Mouse (Mus musculus) CD4-positive, CD25-positive, alpha-beta regulatory T cell, adult 4 months (primary cell): Measurements from ENCODE around the gene Fosl1. TPM values are rescaled to one million over a fixed set of nuclear protein-coding genes. Genes with fewer than 3 reads are reported as not detected.
A peak's percentile ranks its signal among the peaks of the same experiment; 100 is the strongest.
"Not testable (repeated sequence)": the region's sequence is repeated elsewhere in the genome, so short reads cannot be mapped to it uniquely, and the experiment has no call there.

Experiments
- ATAC-seq: one replicate; pipeline ENCODE4 v1.8.0; 2017
- polyA plus RNA-seq, 2 experiments: library from polyadenylated mRNA; unstranded; fragments of 100-300 nt; shearing (Covaris generic); gene quantifications; one replicate each; pipeline ENCODE4 v1.2.1; 2017

The Fosl1 gene
- polyA plus RNA-seq, 2 experiments from 2014 or later: not detected

DNA sequence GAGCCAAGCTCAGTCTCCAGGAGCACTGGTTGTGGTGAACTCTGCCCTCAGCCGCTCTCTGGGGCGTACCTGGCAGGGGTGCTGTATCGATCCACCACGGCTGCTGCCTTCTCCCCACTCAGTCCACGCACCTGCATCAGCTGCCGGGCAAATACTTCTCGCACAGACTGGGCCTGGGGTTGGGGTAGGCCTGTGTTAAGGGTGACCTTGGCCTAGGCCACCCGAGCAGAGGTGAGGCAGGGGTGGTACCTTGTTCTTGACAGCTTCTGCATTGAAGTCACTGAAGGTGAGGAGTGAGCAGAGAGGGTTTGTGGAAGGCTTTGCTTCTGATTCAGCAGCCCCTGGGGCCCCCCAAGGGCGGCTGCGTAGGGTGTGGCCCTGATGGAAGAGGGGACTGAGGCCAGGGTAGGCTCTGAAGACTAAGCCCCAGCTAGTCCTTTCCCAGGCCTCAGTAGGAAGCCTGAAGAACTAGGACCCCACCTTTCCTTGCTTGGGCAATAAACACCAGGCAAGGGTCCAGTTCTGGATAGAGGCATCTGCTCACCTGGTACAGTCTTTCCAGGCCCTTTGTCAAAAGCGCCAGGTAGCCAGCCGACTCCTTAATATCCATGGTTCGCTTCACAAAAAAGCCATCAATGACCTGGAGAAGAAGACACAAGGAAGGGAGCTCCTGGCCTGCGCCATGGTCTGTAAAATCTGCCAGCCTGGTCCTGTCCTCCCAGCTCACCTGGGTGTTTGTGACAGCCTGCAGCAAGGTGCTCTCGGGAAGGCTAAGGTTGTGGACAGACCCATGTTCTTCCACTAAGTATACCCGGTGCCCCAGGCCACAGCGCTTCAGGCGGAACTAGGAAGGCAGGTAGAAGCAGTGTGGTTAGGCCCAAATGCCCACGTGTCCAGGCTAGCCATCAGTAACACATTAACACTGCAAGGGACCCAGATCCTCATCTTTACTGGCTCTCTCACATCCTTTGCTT, 36.3 kb downstream of the Fosl1 start:
- no peak for ATAC-seq

DNA sequence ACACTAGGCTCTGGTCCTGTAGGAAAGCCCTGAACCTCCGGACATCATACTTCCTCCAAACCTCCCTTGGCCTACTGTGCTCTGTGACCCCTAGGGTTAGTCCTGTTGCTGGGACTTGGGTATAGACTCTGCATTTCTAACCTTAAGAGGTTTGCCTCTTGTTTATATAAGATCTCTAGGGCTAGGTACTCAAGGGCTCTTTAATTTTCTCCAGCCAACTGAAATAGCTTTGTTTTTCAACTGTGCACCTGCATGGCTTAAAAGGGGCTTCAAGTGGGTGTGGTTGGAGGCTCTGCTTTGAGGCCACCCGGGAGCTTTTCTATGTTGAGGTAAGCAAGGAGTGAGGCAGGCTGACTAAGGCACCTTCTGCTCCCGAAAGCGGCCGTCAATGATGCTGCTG, 37.1 kb downstream of the Fosl1 start:
- ATAC-seq: no peak

DNA sequence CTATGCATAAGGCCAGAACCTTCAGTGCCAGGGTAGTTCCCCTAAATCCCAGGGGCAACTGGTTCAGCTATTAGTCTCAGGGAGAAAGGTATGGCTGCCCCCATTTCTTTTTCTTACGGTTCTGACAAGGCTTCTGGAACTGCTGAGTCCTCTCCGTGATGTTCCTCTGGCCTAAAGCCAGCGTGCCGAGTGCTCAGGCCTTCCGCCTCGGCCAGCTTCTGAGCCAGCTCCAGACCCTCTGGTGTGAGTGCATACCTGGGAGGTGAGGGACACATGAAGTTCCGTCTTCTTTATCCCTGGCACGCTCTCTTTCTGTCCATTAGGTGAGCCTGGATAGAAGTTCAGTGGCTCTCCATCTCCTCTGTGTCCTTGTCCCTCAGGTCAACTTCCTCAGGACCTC, 38.0 kb downstream of the Fosl1 start:
- ATAC-seq: no peak

DNA sequence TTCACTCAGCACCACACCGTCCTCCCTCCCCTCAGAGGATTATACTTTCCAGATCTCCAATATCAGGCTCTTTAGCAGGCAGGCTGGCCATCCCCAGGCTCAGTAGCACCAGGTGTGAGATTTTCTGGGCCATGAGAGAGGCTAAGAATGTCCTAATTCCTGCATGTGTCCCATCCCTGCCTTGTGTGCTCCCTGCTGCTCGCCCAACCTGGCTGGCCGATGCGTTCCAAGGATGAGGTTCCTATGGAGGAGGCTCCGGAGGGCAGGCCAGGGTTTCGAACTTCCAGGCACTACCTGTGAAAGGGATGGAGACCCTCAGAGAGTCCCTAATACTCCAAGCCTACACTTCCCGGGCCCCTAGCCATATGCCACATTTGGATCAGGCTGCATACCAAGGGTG, 38.5 kb downstream of the Fosl1 start:
- no peak for ATAC-seq

DNA sequence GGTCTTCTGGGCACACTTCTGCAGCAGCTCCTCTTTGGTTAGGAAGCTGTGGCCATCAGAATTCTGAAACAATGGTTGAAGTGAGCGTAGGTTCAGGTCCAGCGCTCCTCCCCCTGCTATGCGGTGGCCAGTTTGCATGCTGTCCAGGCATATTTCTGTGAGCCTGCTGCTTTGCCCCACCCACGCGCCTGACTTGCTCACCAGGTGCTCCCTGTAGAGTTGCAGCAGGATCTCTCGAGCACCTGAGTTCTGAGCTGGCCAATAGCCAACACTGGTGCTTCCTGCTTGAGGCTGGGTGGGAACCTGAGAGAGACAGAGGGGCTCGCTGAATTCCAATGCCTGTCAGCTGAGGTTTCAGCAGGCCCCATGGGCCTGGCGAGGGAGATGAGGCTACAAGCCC, 38.9 kb downstream of the Fosl1 start:
- ATAC-seq: no peak

DNA sequence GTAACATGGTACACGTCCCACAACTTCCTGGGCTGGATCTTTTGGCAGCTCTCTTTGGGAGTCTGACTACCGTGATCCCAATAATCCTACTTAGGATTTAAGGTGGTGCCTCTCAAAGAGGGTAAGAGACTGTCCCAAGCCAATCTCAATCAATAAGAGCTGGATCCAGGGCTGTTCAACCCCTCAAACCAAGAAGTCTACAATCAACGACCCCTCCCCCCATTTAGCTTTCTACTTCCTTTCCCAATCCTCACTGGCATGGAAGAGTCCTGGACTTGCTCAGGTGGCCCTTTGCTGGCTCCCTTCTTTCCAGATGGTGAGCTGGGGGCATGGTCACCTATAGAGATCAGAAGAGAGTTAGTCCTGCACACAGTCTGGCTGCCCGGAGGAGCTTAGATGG, 39.4 kb downstream of the Fosl1 start:
- no peak for ATAC-seq

DNA sequence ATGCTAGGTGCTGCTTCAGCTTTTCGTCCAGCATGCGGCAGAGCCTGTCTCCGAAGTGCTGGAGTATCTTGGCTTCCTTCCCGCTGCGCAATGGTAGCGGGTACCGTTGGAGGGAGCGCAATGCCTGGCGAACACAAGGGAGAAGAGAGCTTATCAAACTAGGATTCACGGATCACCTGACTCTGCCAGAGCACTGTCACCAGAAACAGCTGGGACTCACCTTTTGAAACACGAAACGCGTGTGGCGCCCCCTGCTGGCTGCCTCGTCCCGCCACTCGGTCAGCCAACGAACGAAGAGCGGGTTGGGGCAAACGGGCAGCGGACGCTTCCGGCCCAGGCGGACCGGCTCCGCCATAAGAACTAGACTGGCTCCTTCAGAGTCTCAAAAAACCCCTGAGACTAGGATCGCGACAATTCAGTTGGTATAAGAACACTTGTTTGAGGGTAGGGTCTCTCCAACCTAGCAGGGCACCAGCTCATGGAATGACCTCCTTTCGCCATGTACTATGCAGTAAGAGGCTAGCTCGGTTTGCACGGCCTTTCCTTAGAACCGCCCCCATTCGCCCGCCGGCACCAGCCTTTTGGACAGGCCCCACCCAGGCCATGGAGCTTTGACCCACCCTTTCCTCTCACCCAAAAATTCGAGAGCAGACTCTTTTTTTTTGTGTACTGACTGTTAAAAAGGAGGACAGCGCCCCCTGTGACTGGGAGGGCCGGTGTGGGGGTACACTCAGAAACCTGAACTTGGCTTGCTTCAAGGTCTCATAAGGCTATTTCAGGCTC, 40.6 kb downstream of the Fosl1 start, which contains the start of gene Mus81:
Gene Mus81, minus strand, starts transcription at position 635 of the 783 bp plus-strand sequence.
- ATAC-seq: peak; percentile 37

DNA sequence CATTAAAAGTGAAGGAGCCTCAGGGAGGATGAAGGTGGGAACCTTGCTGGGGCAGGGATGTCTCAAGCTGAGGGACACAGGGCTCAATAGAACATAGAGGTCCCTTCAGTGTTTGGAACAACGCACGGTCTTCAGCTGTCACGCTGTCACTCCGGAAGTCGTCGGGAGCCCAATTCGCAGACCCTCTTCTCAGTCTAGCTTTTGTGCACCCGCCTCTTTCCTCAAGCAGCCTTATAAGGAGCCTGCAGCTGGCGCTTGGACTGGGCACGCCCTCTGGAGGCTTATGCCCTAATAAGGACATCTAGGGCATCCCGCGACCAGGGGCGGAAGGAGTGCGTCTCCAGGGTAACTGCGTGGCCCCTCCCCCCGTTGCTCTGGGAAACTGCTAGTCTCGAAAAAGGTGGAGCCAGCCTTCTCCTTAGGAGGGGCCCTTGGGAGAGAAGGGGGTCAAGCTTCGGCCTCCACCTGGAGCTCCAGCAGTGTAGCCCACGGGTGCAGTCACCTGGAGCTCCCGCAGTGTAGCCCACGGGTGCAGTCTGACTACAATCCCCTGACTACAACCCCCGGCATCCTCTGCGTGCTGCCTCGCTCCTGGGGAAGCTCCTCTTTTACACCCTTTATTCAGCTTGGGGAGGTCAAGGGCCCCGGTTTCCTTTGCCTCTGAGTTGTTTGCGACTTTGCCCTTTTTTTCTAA, 41.7 kb downstream of the Fosl1 start:
- ATAC-seq: peak; percentile 71

DNA sequence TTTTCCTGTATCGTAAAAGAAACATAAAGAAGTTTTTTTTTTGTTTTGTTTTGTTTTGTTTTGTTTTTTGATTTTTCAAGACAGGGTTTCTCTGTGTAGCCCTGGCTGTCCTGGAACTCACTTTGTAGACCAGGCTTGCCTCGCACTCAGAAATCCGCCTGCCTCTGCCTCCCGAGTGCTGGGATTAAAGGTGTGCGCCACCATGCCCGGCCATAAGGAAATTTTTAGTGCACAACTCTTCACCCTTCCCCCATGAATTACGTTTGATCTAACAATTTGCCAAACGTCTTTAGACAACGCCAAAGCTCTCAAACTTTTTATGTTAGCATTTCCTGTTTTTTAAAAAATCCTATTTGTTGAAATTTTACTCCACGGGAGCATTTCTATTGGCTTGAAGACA, 42.4 kb downstream of the Fosl1 start:
- not testable (repeated sequence) for ATAC-seq

DNA sequence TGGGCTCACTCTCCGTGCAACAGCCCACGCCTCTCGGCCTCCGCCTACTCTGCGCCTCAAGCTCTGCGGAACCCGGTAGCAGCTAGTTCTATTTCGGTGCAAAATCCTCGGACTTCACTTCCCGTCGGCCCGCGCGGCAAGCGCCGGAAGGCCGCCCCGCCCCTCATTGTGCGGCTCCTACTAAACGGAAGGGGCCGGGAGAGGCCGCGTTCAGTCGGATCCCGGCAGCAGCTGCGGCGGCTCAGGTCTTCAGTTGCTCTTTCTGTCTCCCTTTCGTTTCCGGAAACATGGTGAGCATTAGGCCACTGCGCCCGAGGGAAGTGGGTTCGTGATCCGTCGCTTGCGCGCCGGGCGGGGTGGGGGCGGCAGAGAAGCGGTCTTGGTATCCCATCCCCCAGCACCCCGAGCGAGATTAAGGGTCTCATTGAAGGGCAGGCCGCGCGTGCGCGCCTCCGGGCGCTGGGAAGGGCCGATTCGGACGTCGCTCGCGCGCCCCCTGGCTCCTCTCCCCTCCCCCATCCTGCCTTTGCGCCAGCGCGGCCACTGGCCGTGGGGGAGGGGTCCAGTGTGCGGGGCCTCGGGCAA, 43.1 kb downstream of the Fosl1 start, which contains the start of gene Cfl1:
Gene Cfl1, plus strand, starts transcription at position 143 of the 585 bp plus-strand sequence.
- ATAC-seq: peak; percentile 54

DNA sequence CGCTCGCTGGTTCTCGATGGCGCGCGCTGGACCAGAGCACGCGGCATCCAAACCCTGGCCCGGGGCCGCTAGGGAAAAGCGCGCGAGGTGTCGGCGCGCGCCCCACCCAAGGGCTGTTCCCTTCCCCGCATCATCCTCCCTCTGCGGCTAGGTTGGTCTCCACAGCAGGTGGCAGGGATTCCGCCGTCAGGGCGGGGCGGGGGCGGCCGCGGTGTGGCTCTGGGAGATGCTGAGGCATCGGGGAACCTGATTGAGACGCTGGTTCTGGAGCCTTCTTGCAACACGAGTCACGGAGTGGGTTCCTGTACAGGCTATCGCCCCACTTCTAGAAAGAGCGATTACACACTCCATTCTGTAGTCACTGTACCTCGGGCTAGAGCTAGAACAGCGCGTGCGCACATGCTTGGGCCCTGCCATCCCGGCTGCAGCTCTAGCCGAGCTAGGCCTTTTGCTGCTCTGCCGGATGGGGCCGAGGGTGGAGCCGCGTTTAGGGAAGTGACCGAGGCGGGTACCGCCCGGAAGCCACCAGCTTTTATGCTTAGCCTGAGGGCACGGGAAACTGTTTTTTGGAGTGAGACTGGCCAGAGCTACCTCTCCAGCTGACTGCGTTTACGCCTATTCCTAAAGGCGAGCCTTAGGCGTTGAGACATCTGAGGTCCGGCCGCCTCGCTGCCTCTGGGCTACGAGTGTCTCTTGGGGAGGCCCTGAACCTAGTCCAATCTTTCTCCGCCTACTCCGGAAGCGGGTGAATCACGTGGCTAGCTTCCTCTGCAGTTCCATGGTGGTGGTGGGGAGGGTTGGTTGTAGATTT, 43.8 kb downstream of the Fosl1 start:
- ATAC-seq: peak; percentile 40

DNA sequence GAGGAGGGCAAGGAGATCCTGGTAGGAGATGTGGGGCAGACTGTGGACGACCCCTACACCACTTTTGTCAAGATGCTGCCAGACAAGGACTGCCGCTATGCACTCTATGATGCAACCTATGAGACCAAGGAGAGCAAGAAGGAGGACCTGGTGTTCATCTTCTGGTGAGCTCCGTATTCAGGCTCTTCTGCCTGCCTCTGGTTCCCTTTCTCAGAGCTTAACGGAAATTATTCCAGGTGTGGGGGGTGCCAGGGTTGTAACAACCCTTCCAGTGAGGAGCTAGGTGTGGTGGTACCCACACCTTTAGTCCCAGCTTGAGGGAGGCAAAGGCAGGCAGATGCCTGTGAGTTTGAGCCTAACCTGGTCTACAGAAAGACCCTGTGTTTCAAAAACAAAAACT, 45.3 kb downstream of the Fosl1 start:
- no peak for ATAC-seq

DNA sequence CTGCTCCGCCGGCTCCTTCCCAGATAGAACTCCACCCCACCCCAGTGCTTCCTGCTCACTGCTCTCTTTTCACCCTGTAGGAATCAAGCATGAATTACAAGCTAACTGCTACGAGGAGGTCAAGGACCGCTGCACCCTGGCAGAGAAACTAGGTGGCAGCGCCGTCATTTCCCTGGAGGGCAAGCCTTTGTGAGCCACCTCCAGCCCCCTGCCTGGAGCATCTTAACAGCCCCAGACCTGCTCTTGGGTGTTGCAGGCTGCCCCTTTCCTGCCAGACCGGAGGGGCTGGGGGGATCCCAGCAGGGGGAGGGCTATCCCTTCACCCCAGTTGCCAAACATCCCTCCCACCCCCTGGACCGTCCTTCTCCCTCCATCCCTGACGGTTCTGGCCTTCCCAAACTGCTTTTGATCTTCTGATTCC, 46.0 kb downstream of the Fosl1 start:
- ATAC-seq: not testable (repeated sequence)

DNA sequence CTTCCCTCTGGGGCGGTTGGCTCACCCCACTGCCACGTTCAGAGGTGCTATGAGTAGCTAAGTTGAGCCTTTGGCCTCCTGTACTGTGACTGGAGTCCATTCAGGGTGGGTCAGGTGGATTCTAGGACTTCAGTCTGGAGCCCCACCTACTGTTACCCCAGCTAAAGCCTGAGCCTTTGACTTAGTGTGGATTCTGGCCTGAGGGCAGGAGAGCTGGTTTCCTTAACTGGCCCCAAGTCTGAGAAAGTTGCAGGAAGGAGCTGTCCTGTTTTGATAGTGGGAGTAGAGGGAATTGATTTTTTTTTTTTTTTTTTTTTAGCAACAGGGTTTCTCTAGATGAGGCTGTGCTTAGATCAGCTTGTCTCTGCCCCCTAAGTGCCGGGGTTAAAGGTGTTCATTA, 47.0 kb downstream of the Fosl1 start:
- ATAC-seq: no peak

DNA sequence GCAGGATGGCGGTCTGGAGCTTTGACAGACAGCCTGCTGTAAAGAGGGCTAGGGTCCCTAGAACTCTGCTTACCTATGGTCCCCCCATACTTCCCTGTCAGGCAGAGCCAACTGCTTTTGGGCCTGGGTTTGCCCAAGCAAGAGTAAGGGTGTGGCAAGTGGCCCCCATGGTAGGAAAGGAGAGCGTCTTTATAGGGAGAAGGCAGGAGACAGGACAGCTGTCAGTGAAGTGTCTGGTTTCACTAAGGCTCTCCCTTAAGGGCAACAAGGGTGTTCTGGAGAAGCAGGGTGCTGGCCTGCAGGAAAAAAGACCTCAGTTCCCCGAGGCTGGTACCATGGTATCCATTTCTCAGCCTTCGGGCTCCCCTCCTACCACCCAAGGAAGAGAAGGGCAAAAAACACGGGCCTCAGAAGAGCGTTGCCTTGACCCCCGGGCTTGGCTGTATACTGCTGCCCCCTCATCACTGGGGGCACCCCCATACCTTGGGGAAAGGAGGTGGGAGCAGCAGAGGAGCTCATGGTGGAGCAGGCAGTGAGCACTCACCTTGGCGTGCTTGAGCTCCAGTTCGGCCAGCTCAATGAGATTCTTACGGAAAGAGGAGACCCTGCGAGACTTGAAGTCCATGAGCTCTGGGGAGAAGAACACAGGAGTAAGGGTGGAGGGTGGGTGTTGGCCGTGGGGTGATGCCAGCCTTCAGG, 48.2 kb downstream of the Fosl1 start:
- no peak for ATAC-seq

DNA sequence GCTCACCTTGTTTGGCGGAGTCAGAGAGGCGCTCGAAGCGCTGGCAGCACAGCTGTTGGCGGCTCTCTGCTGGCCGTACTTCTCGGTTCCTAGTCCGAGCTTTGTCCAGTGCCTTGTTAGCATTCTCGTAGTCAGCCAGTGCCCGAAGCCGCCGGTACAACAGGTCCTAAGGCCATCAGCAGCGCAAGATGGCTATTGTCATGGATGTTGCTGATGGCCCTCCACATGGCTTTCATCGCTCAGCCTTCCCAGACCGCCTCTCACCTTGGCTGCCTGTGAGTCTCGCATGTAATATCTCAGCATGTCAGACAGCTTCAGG, 48.7 kb downstream of the Fosl1 start:
- no peak for ATAC-seq

DNA sequence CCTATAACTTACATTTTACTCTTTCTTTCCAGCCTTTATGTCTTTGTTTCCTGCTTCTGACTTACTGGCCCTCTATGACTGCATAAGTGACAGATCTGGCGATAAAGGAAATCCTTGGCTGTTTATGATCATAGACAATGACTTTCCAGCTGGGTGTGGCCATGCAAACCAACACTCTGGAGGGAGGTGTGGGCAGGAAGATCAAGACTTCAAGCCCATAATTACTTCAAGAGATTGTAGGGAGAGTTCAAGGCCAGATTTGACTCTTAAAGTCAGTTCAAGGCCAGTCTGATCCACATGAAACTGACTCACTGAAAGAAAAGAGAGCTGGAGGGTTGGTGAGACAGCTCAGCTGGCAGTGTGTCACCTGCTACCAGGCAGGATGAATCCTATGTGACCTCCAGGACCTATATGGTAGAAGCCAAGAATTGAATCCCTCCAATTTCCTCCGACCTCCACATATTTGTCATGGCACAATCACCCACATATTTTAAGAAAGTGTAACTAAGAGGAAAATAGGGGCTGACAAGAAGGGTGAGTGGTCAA, 53.1 kb downstream of the Fosl1 start:
- ATAC-seq: no peak

DNA sequence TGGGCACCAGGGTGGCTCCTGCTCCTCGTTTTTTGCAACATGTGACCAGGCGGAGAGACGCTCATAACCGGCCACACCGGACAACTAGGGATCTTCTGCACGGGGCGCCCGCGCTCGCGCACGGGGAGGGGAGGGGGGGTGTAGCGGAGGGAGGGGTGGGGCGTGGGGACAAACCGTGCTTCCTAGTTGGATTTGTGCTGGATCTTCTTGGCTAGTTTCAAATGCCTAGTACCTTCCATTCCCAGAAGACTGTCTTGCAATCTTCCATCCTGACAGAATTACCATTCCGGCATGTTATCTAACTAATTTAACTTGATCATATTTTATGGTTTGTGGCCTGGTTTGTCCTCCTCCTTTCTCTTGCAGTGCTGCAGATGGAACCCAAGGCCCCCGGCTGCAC, 56.3 kb downstream of the Fosl1 start, which contains the start of gene 1700020D05Rik:
Gene 1700020D05Rik, minus strand, starts transcription at position 101 of the 400 bp plus-strand sequence.
- no peak for ATAC-seq
